Mouse (Mus musculus) naive thymus-derived CD4-positive, alpha-beta T cell, adult 2 months (primary cell): Measurements from ENCODE around the gene Mup12.
"Not testable (repeated sequence)": the region's sequence is repeated elsewhere in the genome, so short reads cannot be mapped to it uniquely, and the experiment has no call there.

Experiments used
- DNase-seq: peaks from one replicate; pipeline ENCODE4 v3.0.0-alpha.2; 2011; ENCODE audit warnings: low read depth

The Mup12 gene

DNA sequence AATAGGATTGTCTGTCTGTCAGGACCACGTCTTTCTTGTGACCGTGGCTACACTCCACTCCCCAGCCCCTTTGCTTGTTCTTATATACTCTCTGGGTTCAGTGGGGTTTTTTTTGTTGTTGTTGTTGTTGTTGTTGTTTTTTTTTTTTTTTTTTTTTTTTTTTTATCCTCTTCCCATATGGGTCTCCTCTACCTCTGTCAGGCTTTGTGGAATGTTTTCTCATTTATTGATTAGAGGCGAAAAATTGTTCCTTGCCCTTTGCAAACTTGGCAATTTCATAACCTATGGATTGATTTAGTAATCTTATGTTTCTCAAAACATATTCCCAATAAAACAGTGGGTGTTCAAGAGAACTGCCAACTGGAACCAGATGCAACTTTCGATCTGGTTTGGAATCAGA lies at the start of gene Mup12:
Gene Mup12 (minus strand): TSS at position 101 of the 400 bp plus-strand sequence.
- DNase-seq: not testable (repeated sequence)
